Mouse (Mus musculus): Measurements from ENCODE around the gene Pip5k1b.

DNA sequence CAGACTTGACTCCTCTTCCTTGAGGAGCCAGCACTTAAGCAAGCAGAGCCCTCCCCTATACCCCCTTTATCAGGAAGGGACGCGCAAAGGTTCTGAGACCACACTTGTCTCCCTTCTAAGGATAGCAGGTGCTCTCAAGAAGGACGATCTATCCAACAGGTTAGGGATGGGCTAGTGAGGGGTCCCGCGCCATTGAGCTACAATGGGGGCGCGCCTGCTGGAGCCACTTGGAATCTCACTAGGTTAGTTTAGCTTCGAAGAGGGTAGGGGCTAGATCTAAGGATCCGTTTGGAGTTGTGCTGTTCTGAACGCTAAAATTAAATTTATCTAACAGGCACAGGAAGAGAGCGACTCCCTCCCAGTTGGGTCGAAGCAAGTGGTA is 904 bp upstream of the Pip5k1b start:
- TF ChIP-seq POLR2A (IDR thresholded peaks at IDR 0.05; ENCODE audit: insufficient read depth, low read depth, low read length) (no peak), CTCF (IDR thresholded peaks at IDR 0.05) (no peak), EP300 (IDR thresholded peaks at IDR 0.05; ENCODE audit: insufficient read depth, low read depth, low read length) (no peak)
